Mouse (Mus musculus): ENCODE results near the gene Repin1.

DNA sequence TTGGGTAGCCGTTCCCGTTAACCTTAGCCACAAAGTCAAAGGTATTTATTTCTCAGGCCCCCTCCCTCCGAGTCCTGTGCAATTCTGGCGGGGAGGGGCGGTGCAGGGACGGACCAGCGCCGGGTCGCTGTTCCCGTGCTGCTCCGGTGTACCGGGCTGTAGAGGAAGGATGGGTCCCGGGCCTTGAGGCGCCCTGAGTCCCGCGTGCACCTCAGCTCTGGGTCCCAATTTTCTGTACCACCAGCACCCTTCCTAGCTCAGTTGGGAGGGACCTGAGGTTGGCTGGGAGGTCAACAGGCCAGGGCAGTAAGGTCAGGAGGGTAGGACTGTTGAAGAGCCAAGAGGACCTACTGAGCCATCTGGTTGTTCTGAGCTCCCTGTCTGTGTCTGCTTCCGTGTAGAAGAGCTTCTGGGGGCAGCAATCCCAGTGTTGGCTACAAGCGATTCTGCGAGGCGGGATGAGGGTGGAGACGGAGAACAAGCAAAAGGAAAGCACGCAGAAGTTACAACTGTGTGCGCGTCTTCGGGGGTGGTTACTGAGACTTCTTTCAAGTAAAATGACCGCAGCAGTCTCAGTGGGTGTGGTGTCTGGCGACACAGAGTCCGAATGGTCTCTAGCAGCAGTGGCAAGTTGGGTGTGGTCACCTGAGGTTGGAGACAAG, 8.5 kb downstream of the Repin1 start:
- TF ChIP-seq CTCF (IDR thresholded peaks at IDR 0.05; ENCODE audit: control insufficient read depth, insufficient read depth, insufficient read length) (no peak), CEBPB (IDR thresholded peaks at IDR 0.05; ENCODE audit: low read depth) (no peak), USF1 (IDR thresholded peaks at IDR 0.05; ENCODE audit: low read depth) (no peak), MYOG (IDR thresholded peaks at IDR 0.05; ENCODE audit: control insufficient read depth, extremely low read depth, insufficient read length) (no peak)

Measured in C2C12 (cell line).